Mouse (Mus musculus): ENCODE data around the gene Spink2.

DNA sequence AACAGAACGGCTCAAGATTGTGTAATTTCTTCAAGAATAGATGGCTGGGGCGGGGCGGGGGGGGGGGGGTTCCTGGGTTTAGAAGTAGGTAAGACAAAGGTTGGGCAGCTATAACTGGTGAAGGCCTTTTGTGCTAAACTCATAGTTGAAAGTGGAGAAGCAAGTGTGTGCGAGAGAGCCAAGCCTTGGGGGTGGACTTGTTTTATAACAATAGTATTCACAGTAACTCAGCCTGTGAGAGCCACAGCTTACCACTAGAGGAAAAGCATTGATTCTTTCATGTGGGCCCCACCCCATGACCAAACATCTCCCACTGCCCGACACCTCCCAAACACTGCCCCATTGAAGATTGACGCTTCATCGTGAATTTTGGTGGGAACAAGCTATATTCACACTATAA, 47.7 kb downstream of the Spink2 start:
- TF ChIP-seq CTCF (IDR thresholded peaks at IDR 0.05; ENCODE audit: control insufficient read depth, insufficient read depth, insufficient read length) (no peak), CEBPB (IDR thresholded peaks at IDR 0.05; ENCODE audit: low read depth) (no peak), FOSL1 (IDR thresholded peaks at IDR 0.05; ENCODE audit: insufficient read depth, low read length, poor library complexity, severe bottlenecking) (no peak), USF1 (IDR thresholded peaks at IDR 0.05; ENCODE audit: low read depth) (no peak)
